Mouse (Mus musculus): Measurements from ENCODE around the gene Park7. TPM values are rescaled to one million over a fixed set of nuclear protein-coding genes. Genes with fewer than 3 reads are reported as not detected.
A peak's percentile ranks its signal among the peaks of the same experiment; 100 is the strongest.
"Not testable (repeated sequence)": the region's sequence is repeated elsewhere in the genome, so short reads cannot be mapped to it uniquely, and the experiment has no call there.

The Park7 gene
- polyA plus RNA-seq, 1 experiment from 2014 or later, result 535 TPM

- DNase-seq (ENCODE audit: low spot score) (no peak), ATAC-seq (replicated peaks; ENCODE audit: low FRiP score) (no peak)
- no peak overlapping the region for H3K27ac ChIP-seq (ENCODE audit: low read depth, low read length)
- H3K36me3 ChIP-seq (ENCODE audit: control insufficient read depth, insufficient read depth, low read length), result no peaks in the 10 kb centered on the region
- no peaks in the 10 kb centered on the region for H3K27me3 ChIP-seq (replicated peaks; ENCODE audit: control insufficient read depth, insufficient read depth, low read length)
- no peaks in the 10 kb centered on the region for H3K9me3 ChIP-seq (ENCODE audit: control insufficient read depth, low read length)
- WGBS, result 90% methylated on average over 8 of the region's 8 CpGs
- H3K4me3 ChIP-seq (ENCODE audit: low read depth, low read length), result no peak overlapping the region
- H3K4me2 ChIP-seq, result no peak overlapping the region
- H3K4me1 ChIP-seq (replicated peaks; ENCODE audit: control insufficient read depth, insufficient read depth, low read length), result no peaks in the 10 kb centered on the region
- no peak overlapping the region for H3K9ac ChIP-seq (ENCODE audit: low read depth, low read length)
These were observed 7.0 kb upstream of the Park7 start for GRCm38 (mm10) chr4:150921206-150921605.

- WGBS, result 65% methylated on average over 8 of the region's 8 CpGs
- H3K4me3 ChIP-seq (ENCODE audit: low read depth, low read length), result no peak overlapping the region
- H3K9ac ChIP-seq (ENCODE audit: low read depth, low read length), result no peak overlapping the region
- H3K27ac ChIP-seq (ENCODE audit: low read depth, low read length), result no peak overlapping the region
- no peak for DNase-seq (ENCODE audit: low spot score)
- H3K4me1 ChIP-seq (replicated peaks; ENCODE audit: control insufficient read depth, insufficient read depth, low read length), result peaks cover 13% of the 10 kb centered on the region
- H3K27me3 ChIP-seq (replicated peaks; ENCODE audit: control insufficient read depth, insufficient read depth, low read length), result no peaks in the 10 kb centered on the region
- no peaks in the 10 kb centered on the region for H3K9me3 ChIP-seq (ENCODE audit: control insufficient read depth, low read length)
- no peak for ATAC-seq (replicated peaks; ENCODE audit: low FRiP score)
- no peak overlapping the region for H3K4me2 ChIP-seq
- no peaks in the 10 kb centered on the region for H3K36me3 ChIP-seq (ENCODE audit: control insufficient read depth, insufficient read depth, low read length)
These were observed 3.2 kb upstream of the Park7 start for GRCm38 (mm10) chr4:150917336-150918027.

DNA sequence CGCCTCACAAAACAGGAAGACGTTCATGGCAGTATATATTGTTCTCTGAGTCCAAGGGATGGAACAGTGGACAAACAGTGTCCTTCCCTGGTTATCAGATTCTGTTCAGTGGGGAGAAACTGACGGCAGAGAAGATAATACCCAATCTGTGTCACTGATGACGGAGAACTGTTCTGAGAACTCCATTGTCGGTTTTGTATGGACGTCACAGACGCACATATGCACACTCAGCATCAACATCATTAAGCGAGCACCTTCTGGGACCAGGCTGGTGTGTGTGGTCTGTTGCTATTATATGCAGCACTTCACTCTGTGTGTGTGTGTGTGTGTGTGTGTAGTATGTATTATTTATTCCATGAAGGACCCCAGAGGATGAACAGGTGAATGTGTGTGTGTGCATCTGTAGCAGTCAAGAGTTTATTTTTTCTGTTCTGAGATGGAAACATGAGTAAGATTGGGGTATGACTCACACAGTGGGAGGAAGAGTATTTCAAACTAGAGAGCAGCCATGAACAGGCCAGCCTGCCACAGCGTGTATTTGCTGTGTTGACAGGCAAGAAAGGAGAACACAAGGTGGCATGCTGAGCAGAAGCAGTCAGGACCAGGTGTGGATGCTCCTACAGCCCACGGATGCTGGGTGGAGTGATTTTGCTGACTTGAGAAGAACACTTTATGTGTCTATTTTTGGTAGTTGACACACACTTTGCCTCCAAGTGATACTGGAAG is 1.1 kb upstream of the Park7 start:
- DNase-seq (ENCODE audit: low spot score) (no peak), ATAC-seq (replicated peaks; ENCODE audit: low FRiP score) (no peak)
- H3K27me3 ChIP-seq (replicated peaks; ENCODE audit: control insufficient read depth, insufficient read depth, low read length), result no peaks in the 10 kb centered on the region
- H3K4me3 ChIP-seq (ENCODE audit: low read depth, low read length), result peak overlapping the region; percentile 68
- H3K36me3 ChIP-seq (ENCODE audit: control insufficient read depth, insufficient read depth, low read length), result no peaks in the 10 kb centered on the region
- H3K27ac ChIP-seq (ENCODE audit: low read depth, low read length), result no peak overlapping the region
- H3K4me1 ChIP-seq (replicated peaks; ENCODE audit: control insufficient read depth, insufficient read depth, low read length), result peaks cover 13% of the 10 kb centered on the region
- 54% methylated on average over 10 of the region's 10 CpGs for WGBS
- H3K9me3 ChIP-seq (ENCODE audit: control insufficient read depth, low read length), result no peaks in the 10 kb centered on the region
- peak overlapping the region; percentile 92 for H3K4me2 ChIP-seq
- H3K9ac ChIP-seq (ENCODE audit: low read depth, low read length), result peak overlapping the region; percentile 86

DNA sequence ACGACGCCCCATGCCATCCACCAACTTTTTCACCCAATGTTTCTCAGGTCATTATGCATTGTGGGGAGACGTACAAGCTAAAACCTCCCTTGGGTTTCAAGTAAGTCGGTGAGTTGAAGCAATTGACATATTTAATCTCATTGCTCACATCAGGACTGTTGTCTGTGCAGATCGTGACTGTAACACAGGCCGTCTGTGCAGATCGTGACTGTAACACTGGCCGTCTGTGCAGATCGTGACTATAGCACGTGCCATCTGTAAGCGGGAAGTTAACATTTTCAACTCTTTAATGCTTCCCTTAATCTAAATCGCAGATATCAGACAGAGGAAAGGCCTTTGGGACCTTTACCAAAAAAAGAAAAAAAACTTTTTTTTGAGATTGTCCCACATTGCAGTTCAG is 494 bp downstream of the Park7 start:
- H3K27ac ChIP-seq (ENCODE audit: low read depth, low read length), result peak overlapping the region; percentile 69
- H3K36me3 ChIP-seq (ENCODE audit: control insufficient read depth, insufficient read depth, low read length), result no peaks in the 10 kb centered on the region
- peak overlapping the region; percentile 92 for H3K4me2 ChIP-seq
- H3K9ac ChIP-seq (ENCODE audit: low read depth, low read length), result peak overlapping the region; percentile 86
- no peaks in the 10 kb centered on the region for H3K9me3 ChIP-seq (ENCODE audit: control insufficient read depth, low read length)
- 13% methylated on average over 12 of the region's 12 CpGs for WGBS
- H3K4me3 ChIP-seq (ENCODE audit: low read depth, low read length), result peak overlapping the region; percentile 68
- no peaks in the 10 kb centered on the region for H3K27me3 ChIP-seq (replicated peaks; ENCODE audit: control insufficient read depth, insufficient read depth, low read length)
- H3K4me1 ChIP-seq (replicated peaks; ENCODE audit: control insufficient read depth, insufficient read depth, low read length), result peaks cover 19% of the 10 kb centered on the region
- ATAC-seq (replicated peaks; ENCODE audit: low FRiP score) (no peak), DNase-seq (ENCODE audit: low spot score) (no peak)

DNA sequence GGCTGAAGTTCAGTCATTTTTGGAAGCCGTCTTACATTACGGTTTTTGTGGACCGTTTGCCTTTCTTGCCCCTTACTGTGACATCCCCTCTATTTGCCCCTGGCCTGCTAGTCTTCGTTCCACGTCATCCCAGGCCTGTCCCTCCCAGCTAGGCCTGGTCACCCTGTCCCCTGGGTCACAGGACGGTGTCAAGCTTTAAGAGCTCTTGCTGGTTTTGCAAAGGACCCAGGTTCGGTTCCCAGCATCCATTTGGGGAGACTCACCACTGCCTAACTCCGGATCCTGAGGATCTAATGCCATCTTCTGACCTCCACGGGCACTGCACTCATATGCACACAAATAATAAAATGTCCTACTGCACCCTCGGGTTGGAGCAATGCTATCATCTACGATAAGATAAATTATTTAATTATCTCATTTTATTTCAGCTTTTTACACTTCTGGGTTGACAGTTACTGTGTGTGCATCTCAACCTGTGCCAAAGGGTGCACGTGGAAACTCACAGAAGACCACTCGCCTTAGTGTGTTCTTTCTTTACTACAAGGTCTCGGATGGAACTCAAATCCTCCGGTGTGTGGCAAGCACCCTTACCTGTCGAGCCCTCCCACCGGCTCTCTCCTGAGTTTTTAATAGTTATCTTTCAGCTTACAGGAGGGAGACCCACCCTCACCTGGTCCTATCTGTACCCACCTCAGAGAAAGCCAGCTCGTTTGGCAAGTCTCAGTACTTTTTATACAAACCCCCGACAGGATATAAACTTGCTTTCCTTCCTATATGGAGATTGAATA is 3.9 kb downstream of the Park7 start:
- peak overlapping the region; percentile 79 for H3K27ac ChIP-seq (ENCODE audit: low read depth, low read length)
- H3K36me3 ChIP-seq (ENCODE audit: control insufficient read depth, insufficient read depth, low read length), result peaks cover 4% of the 10 kb centered on the region
- peak overlapping the region; percentile 55 for H3K4me2 ChIP-seq
- H3K4me3 ChIP-seq (ENCODE audit: low read depth, low read length), result peak overlapping the region; percentile 85; the same call in 1 of the 2 replicates
- DNase-seq (ENCODE audit: low spot score) (no peak), ATAC-seq (replicated peaks; ENCODE audit: low FRiP score) (no peak)
- peak overlapping the region; percentile 53 for H3K9ac ChIP-seq (ENCODE audit: low read depth, low read length)
- 80% methylated on average over 19 of the region's 19 CpGs for WGBS
- H3K4me1 ChIP-seq (replicated peaks; ENCODE audit: control insufficient read depth, insufficient read depth, low read length), result peaks cover 27% of the 10 kb centered on the region
- H3K9me3 ChIP-seq (ENCODE audit: control insufficient read depth, low read length), result no peaks in the 10 kb centered on the region
- H3K27me3 ChIP-seq (replicated peaks; ENCODE audit: control insufficient read depth, insufficient read depth, low read length), result no peaks in the 10 kb centered on the region

DNA sequence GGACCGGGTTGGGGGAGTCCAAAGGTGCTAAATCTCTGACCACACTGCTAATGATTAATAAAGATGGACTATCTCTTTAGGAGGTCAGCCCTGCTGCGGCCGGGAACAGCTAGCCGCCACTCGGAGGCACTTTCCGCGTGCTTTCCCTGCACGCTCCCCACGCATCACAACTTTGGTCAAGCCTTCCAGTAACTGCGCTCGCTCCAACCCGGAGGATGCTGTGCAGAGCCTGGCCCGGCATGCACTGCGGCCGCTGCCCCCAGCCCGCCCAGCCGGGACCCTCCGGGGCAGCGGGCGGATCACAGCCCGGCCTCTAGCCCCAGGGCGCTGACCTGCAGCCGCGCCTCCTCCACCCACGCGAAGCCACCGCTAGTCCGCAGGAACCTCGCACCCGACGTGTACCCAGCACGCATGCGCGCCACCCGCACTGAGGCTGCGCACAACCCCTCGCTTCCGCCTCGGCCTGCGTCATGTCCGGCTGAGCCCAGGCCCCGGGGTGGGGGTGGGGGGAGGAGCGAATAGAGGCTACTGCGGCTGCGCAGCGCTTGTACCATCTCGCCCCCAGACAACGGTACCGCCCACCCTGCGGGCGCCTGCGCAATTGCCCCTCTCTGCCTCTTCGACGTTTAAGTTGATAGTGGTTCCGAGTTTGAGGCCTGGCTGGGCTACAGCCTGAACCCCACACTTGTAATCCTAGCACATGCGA is 4.6 kb downstream of the Park7 start:
- under 1% methylated on average over 56 of the region's 56 CpGs for WGBS
- Histone ChIP-seq H3K4me1 (replicated peaks; ENCODE audit: control insufficient read depth, insufficient read depth, low read length) (peaks cover 21% of the 10 kb centered on the region), H3K27me3 (replicated peaks; ENCODE audit: control insufficient read depth, insufficient read depth, low read length) (no peaks in the 10 kb centered on the region), H3K4me2 (peak overlapping the region; percentile 80), H3K9me3 (ENCODE audit: control insufficient read depth, low read length) (no peaks in the 10 kb centered on the region), H3K27ac (ENCODE audit: low read depth, low read length) (peak overlapping the region; percentile 79), H3K36me3 (ENCODE audit: control insufficient read depth, insufficient read depth, low read length) (peaks cover 9% of the 10 kb centered on the region), H3K9ac (ENCODE audit: low read depth, low read length) (peak overlapping the region; percentile 77), H3K4me3 (ENCODE audit: low read depth, low read length) (peak overlapping the region; percentile 85)
- ATAC-seq (replicated peaks; ENCODE audit: low FRiP score) (peak; percentile 86), DNase-seq (ENCODE audit: low spot score) (peak; percentile 100)

DNA sequence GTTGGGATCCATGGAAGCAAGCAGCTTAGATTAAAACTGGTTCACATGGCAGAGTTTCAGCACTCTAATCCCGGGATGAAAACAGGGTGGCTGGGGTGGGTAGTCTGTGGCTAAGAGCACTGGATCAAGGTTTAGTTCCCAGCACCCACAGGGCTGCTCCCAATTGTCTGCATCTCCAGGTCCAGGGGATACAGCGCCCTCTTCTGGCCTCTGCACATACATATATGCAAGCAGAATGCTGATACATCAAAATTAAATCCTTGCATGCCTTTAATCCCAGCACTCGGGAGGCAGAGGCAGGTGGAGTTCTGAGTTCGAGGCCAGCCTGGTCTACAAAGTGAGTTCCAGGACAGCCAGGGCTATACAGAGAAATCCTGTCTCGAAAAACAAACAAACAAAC is 5.7 kb downstream of the Park7 start:
- 68% methylated on average over 5 of the region's 5 CpGs for WGBS
- not testable (repeated sequence) for H3K27ac ChIP-seq (ENCODE audit: low read depth, low read length); ATAC-seq (replicated peaks; ENCODE audit: low FRiP score); DNase-seq (ENCODE audit: low spot score); H3K9me3 ChIP-seq (ENCODE audit: control insufficient read depth, low read length); H3K27me3 ChIP-seq (replicated peaks; ENCODE audit: control insufficient read depth, insufficient read depth, low read length); H3K9ac ChIP-seq (ENCODE audit: low read depth, low read length)
- peak overlapping the region; percentile 80 for H3K4me2 ChIP-seq
- H3K4me3 ChIP-seq (ENCODE audit: low read depth, low read length), result peak overlapping the region; percentile 85
- H3K36me3 ChIP-seq (ENCODE audit: control insufficient read depth, insufficient read depth, low read length), result peaks cover 17% of the 10 kb centered on the region
- H3K4me1 ChIP-seq (replicated peaks; ENCODE audit: control insufficient read depth, insufficient read depth, low read length), result peaks cover 18% of the 10 kb centered on the region

DNA sequence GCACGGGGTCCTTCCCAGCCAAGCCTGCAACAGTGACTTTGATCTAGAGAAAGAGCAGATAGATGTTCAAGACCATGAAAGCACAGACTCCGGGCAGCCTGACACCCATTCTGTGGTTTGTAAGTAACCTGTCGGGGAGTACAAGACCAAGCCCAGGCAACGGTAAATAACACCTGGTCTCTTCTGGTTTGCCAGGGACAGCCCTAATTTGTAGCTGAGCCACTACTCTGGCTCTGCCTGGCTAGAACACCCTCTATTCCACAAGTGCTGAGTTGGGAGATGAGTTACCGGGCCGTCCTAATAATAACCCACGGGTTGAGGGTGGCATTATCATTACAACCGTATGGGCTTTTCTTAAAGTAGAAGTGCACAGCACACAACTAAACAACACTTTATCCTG is 7.1 kb downstream of the Park7 start:
- WGBS, result 91% methylated on average over 8 of the region's 8 CpGs
- no peak for ATAC-seq (replicated peaks; ENCODE audit: low FRiP score)
- Histone ChIP-seq H3K4me2 (no peak overlapping the region), H3K4me1 (replicated peaks; ENCODE audit: control insufficient read depth, insufficient read depth, low read length) (peaks cover 14% of the 10 kb centered on the region; the same call in 1 of the 2 replicates), H3K27me3 (replicated peaks; ENCODE audit: control insufficient read depth, insufficient read depth, low read length) (no peaks in the 10 kb centered on the region), H3K9ac (ENCODE audit: low read depth, low read length) (no peak overlapping the region), H3K36me3 (ENCODE audit: control insufficient read depth, insufficient read depth, low read length) (peaks cover 30% of the 10 kb centered on the region), H3K9me3 (ENCODE audit: control insufficient read depth, low read length) (no peaks in the 10 kb centered on the region), H3K27ac (ENCODE audit: low read depth, low read length) (no peak overlapping the region), H3K4me3 (ENCODE audit: low read depth, low read length) (no peak overlapping the region)
- no peak for DNase-seq (ENCODE audit: low spot score)
